Mouse (Mus musculus): ENCODE measurements around the gene Glrx2. TPM values are rescaled to one million over a fixed set of nuclear protein-coding genes. Genes with fewer than 3 reads are reported as not detected.
A peak's percentile ranks its signal among the peaks of the same experiment; 100 is the strongest.

The Glrx2 gene
- polyA plus RNA-seq, 1 experiment from 2014 or later, result 157 TPM

- Histone ChIP-seq H3K36me3 (peaks cover 60% of the 10 kb centered on the region), H3K9ac (no peak overlapping the region), H3K9me3 (no peaks in the 10 kb centered on the region), H3K4me3 (no peak overlapping the region), H3K4me1 (replicated peaks) (no peaks in the 10 kb centered on the region), H3K27ac (no peak overlapping the region), H3K27me3 (no peaks in the 10 kb centered on the region), H3K4me2 (no peak overlapping the region)
- ATAC-seq (ENCODE audit: low FRiP score), result no peak
- 95% methylated on average over 4 of the region's 4 CpGs for WGBS
Measured at GRCm38 (mm10) chr1:143765801-143766200, 49.7 kb downstream of the Glrx2 start.

- Histone ChIP-seq H3K4me1 (replicated peaks) (no peaks in the 10 kb centered on the region), H3K4me3 (no peak overlapping the region), H3K4me2 (no peak overlapping the region), H3K27ac (no peak overlapping the region), H3K9ac (no peak overlapping the region), H3K27me3 (no peaks in the 10 kb centered on the region), H3K36me3 (peaks cover 56% of the 10 kb centered on the region), H3K9me3 (no peaks in the 10 kb centered on the region)
- 96% methylated on average over 6 of the region's 6 CpGs for WGBS
- no peak for ATAC-seq (ENCODE audit: low FRiP score)
Measured at GRCm38 (mm10) chr1:143766238-143766637, 50.1 kb downstream of the Glrx2 start.

GRCm38 (mm10) chr1:143770444-143771109, 54.4 kb downstream of the Glrx2 start:
- Histone ChIP-seq H3K4me1 (replicated peaks) (peaks cover 32% of the 10 kb centered on the region), H3K27me3 (no peaks in the 10 kb centered on the region), H3K4me3 (no peak overlapping the region), H3K36me3 (peaks cover 32% of the 10 kb centered on the region), H3K4me2 (no peak overlapping the region), H3K27ac (no peak overlapping the region), H3K9me3 (no peaks in the 10 kb centered on the region), H3K9ac (no peak overlapping the region)
- ATAC-seq (ENCODE audit: low FRiP score), result no peak
- 59% methylated on average over 20 of the region's 20 CpGs for WGBS

GRCm38 (mm10) chr1:143773082-143773481, 56.9 kb downstream of the Glrx2 start:
- Histone ChIP-seq H3K27ac (no peak overlapping the region), H3K27me3 (no peaks in the 10 kb centered on the region), H3K9me3 (no peaks in the 10 kb centered on the region), H3K4me1 (replicated peaks) (peaks cover 38% of the 10 kb centered on the region), H3K9ac (no peak overlapping the region), H3K36me3 (peaks cover 17% of the 10 kb centered on the region), H3K4me2 (no peak overlapping the region), H3K4me3 (no peak overlapping the region)
- WGBS, result 76% methylated on average over 7 of the region's 7 CpGs
- ATAC-seq (ENCODE audit: low FRiP score), result no peak

GRCm38 (mm10) chr1:143773909-143774308, 57.8 kb downstream of the Glrx2 start:
- Histone ChIP-seq H3K4me3 (no peak overlapping the region), H3K27me3 (no peaks in the 10 kb centered on the region), H3K36me3 (peaks cover 13% of the 10 kb centered on the region), H3K4me1 (replicated peaks) (peaks cover 47% of the 10 kb centered on the region), H3K9me3 (no peaks in the 10 kb centered on the region), H3K9ac (no peak overlapping the region), H3K4me2 (no peak overlapping the region), H3K27ac (no peak overlapping the region)
- ATAC-seq (ENCODE audit: low FRiP score), result no peak
- WGBS, result 86% methylated on average over 6 of the region's 6 CpGs

- Histone ChIP-seq H3K4me2 (peak within 1 kb of the TSS; percentile 91), H3K4me1 (replicated peaks) (peaks cover 42% of the 10 kb centered on the region), H3K9me3 (no peaks in the 10 kb centered on the region), H3K27ac (peak within 1 kb of the TSS; percentile 89), H3K36me3 (no peaks in the 10 kb centered on the region), H3K27me3 (no peaks in the 10 kb centered on the region), H3K9ac (peak within 1 kb of the TSS; percentile 91), H3K4me3 (peak within 1 kb of the TSS; percentile 86)
- peak; percentile 97 for ATAC-seq (ENCODE audit: low FRiP score)
- under 1% methylated on average over 78 of the region's 84 CpGs for WGBS
Measured at GRCm38 (mm10) chr1:143776446-143777411, 60.6 kb downstream of the Glrx2 start, which contains the start of the genes Trove2 and Uchl5. Trove2 (minus strand) TSS chr1:143777068. Uchl5 (plus strand) TSS chr1:143777272.

- under 1% methylated on average over 38 of the region's 39 CpGs for WGBS
- peak overlapping the region; percentile 91 for H3K4me2 ChIP-seq
- ATAC-seq (ENCODE audit: low FRiP score), result peak; percentile 67
Measured at GRCm38 (mm10) chr1:143777558-143778218, 61.5 kb downstream of the Glrx2 start.

GRCm38 (mm10) chr1:143788584-143789227, 72.6 kb downstream of the Glrx2 start:
- no peak overlapping the region for H3K27ac ChIP-seq
- H3K36me3 ChIP-seq, result peaks cover 3% of the 10 kb centered on the region; the same call in 1 of the 2 replicates
- 70% methylated on average over 2 of the region's 2 CpGs for WGBS
- ATAC-seq (ENCODE audit: low FRiP score), result no peak
- H3K4me1 ChIP-seq (replicated peaks), result no peaks in the 10 kb centered on the region
- H3K4me3 ChIP-seq, result no peak overlapping the region
- no peak overlapping the region for H3K9ac ChIP-seq
- H3K9me3 ChIP-seq, result no peaks in the 10 kb centered on the region
- no peak overlapping the region for H3K4me2 ChIP-seq
- no peaks in the 10 kb centered on the region for H3K27me3 ChIP-seq

More at GRCm38 (mm10) chr1:143777558-143778218, 61.5 kb downstream of the Glrx2 start:
- Histone ChIP-seq H3K36me3 (no peaks in the 10 kb centered on the region), H3K9ac (peak overlapping the region; percentile 91), H3K4me3 (peak overlapping the region; percentile 86), H3K4me1 (replicated peaks) (peaks cover 36% of the 10 kb centered on the region), H3K27me3 (no peaks in the 10 kb centered on the region), H3K27ac (peak overlapping the region; percentile 82), H3K9me3 (no peaks in the 10 kb centered on the region)

Other genes with a start within 250 kb of the Glrx2 start
- 4.8 and 5.3 TPM in 2 replicates for gene B3galt2, start 75.7 kb upstream of the Glrx2 start, polyA plus RNA-seq (2015; fragmentation: Nextera tagmentation; extraction: Ambion mirVana)
- gene Cdc73, start 13.4 kb upstream of the Glrx2 start, polyA plus RNA-seq (2015; fragmentation: Nextera tagmentation; extraction: Ambion mirVana), result 20.4 and 25.6 TPM in 2 replicates
- gene Trove2, start 60.7 kb downstream of the Glrx2 start, polyA plus RNA-seq (2015; fragmentation: Nextera tagmentation; extraction: Ambion mirVana), result 39.9 and 40.6 TPM in 2 replicates
- gene Uchl5, start 60.9 kb downstream of the Glrx2 start, polyA plus RNA-seq (2015; fragmentation: Nextera tagmentation; extraction: Ambion mirVana), result 65.9 and 76.9 TPM in 2 replicates